ENCODE assay signal across 10 mouse cellular contexts in the genomic region with DNA sequence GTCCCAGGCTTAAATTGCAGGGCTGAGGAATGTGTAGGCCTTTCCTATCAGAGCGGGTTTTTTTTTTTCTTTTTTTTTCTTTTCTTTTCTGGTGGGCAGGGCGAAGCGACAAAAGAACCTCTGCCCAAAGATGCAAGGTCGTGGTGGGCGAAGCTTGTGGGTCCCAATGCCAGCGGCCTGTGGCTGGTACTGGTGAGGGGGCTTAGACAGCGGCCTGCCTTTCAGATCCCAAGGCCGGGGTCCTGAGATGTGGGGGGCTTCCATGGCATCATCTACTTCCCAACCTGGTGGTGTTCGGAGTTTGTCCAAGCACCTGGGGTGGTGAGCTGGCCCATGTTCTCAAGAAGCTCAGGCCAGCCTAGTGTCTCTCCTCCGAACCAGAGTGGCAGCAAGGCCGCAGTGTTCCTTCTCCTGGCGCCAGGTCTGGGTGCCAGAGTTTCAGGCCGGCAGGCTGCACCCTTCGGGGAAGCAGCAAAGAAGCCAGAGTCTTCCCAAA. TPM values are rescaled to one million over a fixed set of nuclear protein-coding genes. Genes with fewer than 3 reads are reported as not detected.
DNase-seq lines count a peak whose midpoint lies in the region; ATAC-seq and TF ChIP-seq lines count a peak whose summit lies in the region.
"Had no signal": no experiment of that assay in that cellular context is flagged by ENCODE, and none has a peak within 500 bp of the region (broad histone marks: within the 10 kb centered on the region; RNA-seq: fewer than 3 reads in every experiment).

No protein-coding gene starts in this region.

- peaks cover 24% of the 10 kb centered on the region for H3K4me1 ChIP-seq in heart, embryonic 16.5 days (ENCODE audit: control insufficient read depth, insufficient read depth, low read length)
- peaks cover 12% of the 10 kb centered on the region; the same call in 1 of the 2 replicates for H3K4me1 ChIP-seq in limb, embryonic 14.5 days (ENCODE audit: control insufficient read depth, insufficient read depth, low read length)
- peaks cover 5% of the 10 kb centered on the region; the same call in 1 of the 2 replicates for H3K4me1 ChIP-seq in stomach, postnatal 0 days (replicated peaks; ENCODE audit: control insufficient read depth, insufficient read depth)

- H3K4me3 ChIP-seq in gastrocnemius, adult 2 months: peak overlapping the region; percentile 76
- H3K4me3 ChIP-seq in heart, embryonic 16.5 days (ENCODE audit: low read length): peak overlapping the region; percentile 51
- H3K4me3 ChIP-seq in limb, embryonic 14.5 days (replicated peaks; ENCODE audit: low read length): peak overlapping the region; percentile 47
- H3K4me3 ChIP-seq in stomach, postnatal 0 days (ENCODE audit: low read depth, low read length): peak overlapping the region; percentile 45
- H3K4me3 ChIP-seq: myocyte had no signal

- peak; percentile 65 for DNase-seq in gastrocnemius, adult 2 months
- no peak for DNase-seq in gastrocnemius, postnatal 25 days
- peak; percentile 54 for DNase-seq in embryo, embryonic 10.5 days (ENCODE audit: low spot score)
- no peak for DNase-seq in limb, embryonic 14.5 days (ENCODE audit: low spot score)
- peak; percentile 65 for DNase-seq in stomach, postnatal 0 days (ENCODE audit: low spot score)
- DNase-seq in thymus, postnatal 14 days: no peak
- no peak for DNase-seq in Muller cell, postnatal 12 days (ENCODE audit: inconsistent ontology term)

- TF ChIP-seq CTCF in gastrocnemius, adult 2 months (IDR thresholded peaks at IDR 0.05): no peak
- no peak for TF ChIP-seq CTCF in stomach, postnatal 0 days (IDR thresholded peaks at IDR 0.05; ENCODE audit: low read depth)

- no peak for ATAC-seq in heart, embryonic 16.5 days (replicated peaks; ENCODE audit: extremely low read depth, insufficient read depth, low FRiP score)
- no peak for ATAC-seq in limb, embryonic 14.5 days (ENCODE audit: low FRiP score, low read depth)
- ATAC-seq in stomach, postnatal 0 days (ENCODE audit: low FRiP score, low TSS enrichment): no peak

- no peak for TF ChIP-seq EP300 in stomach, postnatal 0 days (optimal IDR thresholded peaks at IDR 0.05)

- no peaks in the 10 kb centered on the region for H3K36me3 ChIP-seq in heart, embryonic 16.5 days (ENCODE audit: control insufficient read depth, insufficient read depth)
- peaks cover 34% of the 10 kb centered on the region for H3K36me3 ChIP-seq in limb, embryonic 14.5 days (ENCODE audit: control insufficient read depth, insufficient read depth, low read length)
- peaks cover 11% of the 10 kb centered on the region; the same call in 1 of the 2 replicates for H3K36me3 ChIP-seq in stomach, postnatal 0 days (ENCODE audit: control insufficient read depth, insufficient read depth, low read length)

- TF ChIP-seq POLR2A in limb, embryonic 14.5 days (IDR thresholded peaks at IDR 0.05; ENCODE audit: borderline replicate concordance, extremely low read depth, insufficient read depth, insufficient read length): no peak

- WGBS in heart, embryonic 16.5 days: 35% methylated on average over 14 of the region's 14 CpGs
- WGBS in limb, embryonic 14.5 days: 22% methylated on average over 14 of the region's 14 CpGs
- 41% methylated on average over 14 of the region's 14 CpGs for WGBS in stomach, postnatal 0 days

- peak overlapping the region; percentile 99 for H3K27ac ChIP-seq in gastrocnemius, adult 2 months
- peak overlapping the region; percentile 6; the same call in 1 of the 2 replicates for H3K27ac ChIP-seq in heart, embryonic 16.5 days (ENCODE audit: low read length)
- H3K27ac ChIP-seq in limb, embryonic 14.5 days (replicated peaks; ENCODE audit: low read depth, low read length): peak overlapping the region; percentile 84
- H3K27ac ChIP-seq in stomach, postnatal 0 days (replicated peaks): peak overlapping the region; percentile 91

- no peak overlapping the region; the same call in 1 of the 2 replicates for H3K9ac ChIP-seq in heart, embryonic 16.5 days (ENCODE audit: low read length)
- peak overlapping the region; percentile 80 for H3K9ac ChIP-seq in limb, embryonic 14.5 days (ENCODE audit: low read depth, low read length, severe bottlenecking)
- H3K9ac ChIP-seq in stomach, postnatal 0 days (ENCODE audit: low read length): peak overlapping the region; percentile 82

- peaks cover 20% of the 10 kb centered on the region for H3K27me3 ChIP-seq in heart, embryonic 16.5 days (ENCODE audit: control insufficient read depth, insufficient read depth, low read length)
- H3K27me3 ChIP-seq in limb, embryonic 14.5 days (ENCODE audit: control insufficient read depth, insufficient read depth, low read length): peaks cover 3% of the 10 kb centered on the region; the same call in 1 of the 2 replicates
- H3K27me3 ChIP-seq in stomach, postnatal 0 days (ENCODE audit: control insufficient read depth, insufficient read depth, low read length): no peaks in the 10 kb centered on the region
- H3K27me3 ChIP-seq: CH12.LX had no signal

- intact Hi-C loops in gastrocnemius, adult 2 months (cut with DNase I): loop anchor here (10.0 kb wide), 1 partner anchor 1423 kb away; no protein-coding TSS in a partner anchor

- H3K4me2 ChIP-seq in heart, embryonic 16.5 days (ENCODE audit: low read depth, low read length): peak overlapping the region; percentile 73
- H3K4me2 ChIP-seq in limb, embryonic 14.5 days (replicated peaks; ENCODE audit: low read depth, low read length, severe bottlenecking): peak overlapping the region; percentile 83
- peak overlapping the region; percentile 90 for H3K4me2 ChIP-seq in stomach, postnatal 0 days (replicated peaks; ENCODE audit: low read depth)

- no peaks in the 10 kb centered on the region for H3K9me3 ChIP-seq in heart, embryonic 16.5 days (replicated peaks; ENCODE audit: control insufficient read depth, low read length)
- no peaks in the 10 kb centered on the region for H3K9me3 ChIP-seq in limb, embryonic 14.5 days (ENCODE audit: control insufficient read depth, low read length)
- H3K9me3 ChIP-seq in stomach, postnatal 0 days (ENCODE audit: control insufficient read depth, low read length): no peaks in the 10 kb centered on the region

RNA-seq across cellular contexts. Expression of a gene that starts 7.3 kb away (rescaled TPM):
- 10 to 100 TPM in 1 of 2 experiments, 1 to 10 TPM in 1; 8.1 to 10.7 TPM for total RNA-seq in gastrocnemius, adult 2 months (2021)
- total RNA-seq in gastrocnemius, postnatal 25 days (2021): 10 to 100 TPM in 1 of 2 experiments, 1 to 10 TPM in 1; 9.1 to 15.6 TPM
- 1.9 and 2.9 TPM in 2 replicates for polyA plus RNA-seq in heart, embryonic 16.5 days (2015; fragmentation: Nextera tagmentation; extraction: Ambion mirVana)
- polyA plus RNA-seq in limb, embryonic 14.5 days (2012; rRNA removed): 45.1 and 73.1 TPM in 2 replicates
- polyA plus RNA-seq in limb, embryonic 14.5 days (2014; fragmentation: Nextera tagmentation; extraction: Ambion mirVana): 15.3 and 17.6 TPM in 2 replicates
- 10.0 and 11.3 TPM in 2 replicates for polyA plus RNA-seq in stomach, postnatal 0 days (2015; fragmentation: Nextera tagmentation; extraction: Ambion mirVana)
- total RNA-seq: CH12.LX had no signal

RNA-seq across cellular contexts. Expression of a gene that starts 37.4 kb away (rescaled TPM):
- 1 to 10 TPM; 2.6 to 2.9 TPM for total RNA-seq in gastrocnemius, adult 2 months (2021)
- 1 to 10 TPM; 1.7 to 3.8 TPM for total RNA-seq in gastrocnemius, postnatal 25 days (2021)
- 0.34 and 0.55 TPM in 2 replicates for polyA plus RNA-seq in heart, embryonic 16.5 days (2015; fragmentation: Nextera tagmentation; extraction: Ambion mirVana)
- polyA plus RNA-seq in limb, embryonic 14.5 days (2012; rRNA removed): 0.08 and 0.13 TPM in 2 replicates
- 0.35 and 0.72 TPM in 2 replicates for polyA plus RNA-seq in limb, embryonic 14.5 days (2014; fragmentation: Nextera tagmentation; extraction: Ambion mirVana)
- polyA plus RNA-seq in stomach, postnatal 0 days (2015; fragmentation: Nextera tagmentation; extraction: Ambion mirVana): 0.39 and 0.46 TPM in 2 replicates

Comparison
In these comparisons a context has a peak if more than half of its experiments do, and no peak if none do; other contexts are left out.
1. DNase-seq: peak in gastrocnemius, adult 2 months (single experiment), embryo, embryonic 10.5 days (single experiment) and stomach, postnatal 0 days (single experiment); none in gastrocnemius, postnatal 25 days (single experiment), limb, embryonic 14.5 days (single experiment), thymus, postnatal 14 days (single experiment) and Muller cell, postnatal 12 days (single experiment).
2. H3K27ac ChIP-seq: peak in every context shown above with its lines; median percentile 99 in gastrocnemius, adult 2 months; 91 in stomach, postnatal 0 days; 84 in limb, embryonic 14.5 days; 6 in heart, embryonic 16.5 days.
3. Peak in every context shown above with its lines, with median percentiles within 50 percentile points of each other: H3K4me3 ChIP-seq and H3K4me2 ChIP-seq.